Mouse (Mus musculus) heart, embryonic 16.5 days (tissue): Measurements from ENCODE around the gene Plekhj1. TPM values are rescaled to one million over a fixed set of nuclear protein-coding genes. Genes with fewer than 3 reads are reported as not detected.

ENCODE experiments used
- ATAC-seq: fragments of 200-750 bp; cut with Nextera tagmentation; replicated peaks from 2 replicates; pipeline ENCODE4 v1.8.0; 2017; ENCODE audit warnings: moderate number of reproducible peaks; ENCODE audit not compliant: insufficient read depth, low FRiP score; ENCODE audit errors: extremely low read depth
- H3K27ac ChIP-seq: fragments of 300-500 bp; sonication (generic); 2 replicates; pipeline ENCODE4 v1.5.1; 2014; ENCODE audit warnings: mild to moderate bottlenecking, low read length, control low read depth, moderate library complexity
- H3K27me3 ChIP-seq: fragments of 300-500 bp; sonication (generic); 2 replicates; pipeline ENCODE4 v1.6.1; 2014; ENCODE audit warnings: low read length, mixed read lengths; ENCODE audit not compliant: control insufficient read depth, insufficient read depth
- H3K36me3 ChIP-seq: fragments of 300-500 bp; sonication (generic); 2 replicates; pipeline ENCODE4 v1.6.1; 2014; ENCODE audit not compliant: control insufficient read depth, insufficient read depth
- H3K4me1 ChIP-seq: fragments of 300-500 bp; sonication (generic); 2 replicates; pipeline ENCODE4 v1.6.1; 2014; ENCODE audit warnings: low read length, mixed read lengths; ENCODE audit not compliant: control insufficient read depth, insufficient read depth
- H3K4me2 ChIP-seq: fragments of 300-500 bp; sonication (generic); 2 replicates; pipeline ENCODE4 v1.6.1; 2014; ENCODE audit warnings: low read depth, mild to moderate bottlenecking, control low read depth, low read length
- H3K4me3 ChIP-seq: fragments of 300-500 bp; sonication (generic); 2 replicates; pipeline ENCODE4 v1.5.1; 2014; ENCODE audit warnings: mild to moderate bottlenecking, control low read depth, low read length
- H3K9ac ChIP-seq: fragments of 300-500 bp; sonication (generic); 2 replicates; pipeline ENCODE4 v1.6.1; 2014; ENCODE audit warnings: low read length, control low read depth
- H3K9me3 ChIP-seq: fragments of 300-500 bp; sonication (generic); replicated peaks from 2 replicates; pipeline ENCODE4 v1.6.1; 2016; ENCODE audit warnings: low read length; ENCODE audit not compliant: control insufficient read depth
- WGBS: fragments of 180-500 bp; shearing (Covaris S2); extraction: QIAGEN DNeasy Blood & Tissue Kit; methylation state at CpG from one replicate; pipeline ENCODE4 v1.1.7; 2014; 5-methylcytosine and 5-hydroxymethylcytosine counted together
- polyA plus RNA-seq: library from polyadenylated mRNA; unstranded; fragments of >200 nt; fragmentation: Nextera tagmentation; extraction: Ambion mirVana; gene quantifications from 2 replicates; pipeline ENCODE4 v1.2.1, GENCODE M21; 2015

Gene Plekhj1
- polyA plus RNA-seq, 1 experiment from 2014 or later = 79.4 TPM

DNA sequence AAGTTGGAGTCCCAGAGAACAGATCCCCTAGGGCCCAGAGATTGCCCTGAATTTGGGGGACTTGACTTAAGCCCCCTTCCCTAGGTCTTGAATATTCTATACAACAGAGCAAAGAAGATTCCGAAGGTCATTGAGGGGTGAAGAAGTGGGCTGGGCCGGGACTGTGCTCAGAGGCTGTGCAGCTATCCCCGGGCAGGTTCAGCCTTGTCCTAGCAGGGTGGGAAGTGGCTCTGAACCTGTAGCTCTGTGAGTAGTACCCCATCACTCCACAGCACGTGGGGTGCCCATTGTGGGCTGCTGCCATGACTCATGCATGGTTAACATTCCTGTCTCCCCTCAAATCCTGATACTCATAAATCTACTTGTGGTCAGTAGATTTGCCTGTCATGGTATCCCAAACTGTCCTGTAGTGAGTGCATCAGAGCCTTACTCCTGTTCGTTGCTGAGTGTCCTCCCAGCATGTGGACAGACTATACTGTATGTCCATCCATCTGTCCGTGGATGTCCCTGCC, 22.0 kb downstream of the Plekhj1 start:
- H3K27me3 ChIP-seq = no peaks in the 10 kb centered on the region
- peaks cover 45% of the 10 kb centered on the region for H3K36me3 ChIP-seq
- WGBS = 70% methylated on average over 6 of the region's 6 CpGs
- no peak overlapping the region for H3K4me2 ChIP-seq
- H3K4me3 ChIP-seq = no peak overlapping the region
- H3K9ac ChIP-seq = peak overlapping the region; percentile 16; the same call in 1 of the 2 replicates
- no peak for ATAC-seq
- H3K27ac ChIP-seq = peak overlapping the region; percentile 53; the same call in 1 of the 2 replicates
- H3K9me3 ChIP-seq = no peaks in the 10 kb centered on the region
- peaks cover 35% of the 10 kb centered on the region for H3K4me1 ChIP-seq

DNA sequence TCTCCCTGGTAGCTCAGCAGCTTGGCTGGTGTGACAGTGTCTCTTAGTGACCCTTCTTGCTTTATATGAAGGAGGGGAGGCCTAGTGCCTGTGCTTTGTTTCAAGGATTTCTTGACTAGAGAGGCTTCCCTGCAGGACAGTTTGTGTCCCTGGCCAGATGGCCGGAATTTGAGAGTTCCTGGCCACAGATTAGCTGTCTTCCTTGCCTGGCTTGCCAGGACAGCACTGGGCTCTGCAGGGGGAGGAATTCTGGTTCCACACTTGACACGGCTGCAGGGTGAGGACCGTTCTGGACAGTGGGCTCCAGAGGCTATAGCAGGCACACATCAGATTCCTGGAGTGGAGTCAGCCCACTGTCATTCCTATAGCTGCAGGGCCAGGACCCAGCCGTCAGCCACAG, 22.7 kb downstream of the Plekhj1 start:
- H3K4me2 ChIP-seq = no peak overlapping the region
- H3K9me3 ChIP-seq = no peaks in the 10 kb centered on the region
- no peaks in the 10 kb centered on the region for H3K27me3 ChIP-seq
- no peak overlapping the region for H3K4me3 ChIP-seq
- H3K36me3 ChIP-seq = peaks cover 41% of the 10 kb centered on the region
- ATAC-seq = no peak
- WGBS = 62% methylated on average over 4 of the region's 4 CpGs
- H3K9ac ChIP-seq = peak overlapping the region; percentile 39
- peaks cover 35% of the 10 kb centered on the region for H3K4me1 ChIP-seq
- H3K27ac ChIP-seq = peak overlapping the region; percentile 53

DNA sequence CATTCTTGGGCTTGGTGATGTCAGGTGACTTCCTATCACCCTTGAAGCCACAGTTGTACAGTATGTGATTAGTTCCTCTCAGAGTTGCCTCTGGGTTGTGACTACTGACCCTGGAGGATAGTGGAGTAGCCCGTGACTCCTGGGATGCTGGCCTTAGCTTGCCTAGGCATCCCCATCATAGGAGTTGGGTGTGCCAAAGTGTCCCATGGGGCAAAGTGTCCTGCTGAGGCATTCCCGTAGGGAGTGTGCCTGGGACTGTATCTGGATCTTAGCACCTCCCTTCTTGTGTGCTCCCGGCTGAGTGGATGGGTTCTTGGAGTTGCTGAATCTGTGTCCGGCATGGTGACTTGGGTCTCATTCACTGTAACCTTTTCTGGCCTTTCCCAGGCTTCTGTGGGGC, 23.4 kb downstream of the Plekhj1 start:
- peak overlapping the region; percentile 56 for H3K9ac ChIP-seq
- H3K4me3 ChIP-seq = no peak overlapping the region
- H3K4me2 ChIP-seq = no peak overlapping the region
- H3K27me3 ChIP-seq = no peaks in the 10 kb centered on the region
- peaks cover 45% of the 10 kb centered on the region for H3K36me3 ChIP-seq
- WGBS = 38% methylated on average over 4 of the region's 4 CpGs
- H3K4me1 ChIP-seq = peaks cover 35% of the 10 kb centered on the region
- no peaks in the 10 kb centered on the region for H3K9me3 ChIP-seq
- ATAC-seq = peak; percentile 10; the same call in 1 of the 2 replicates
- peak overlapping the region; percentile 53 for H3K27ac ChIP-seq

DNA sequence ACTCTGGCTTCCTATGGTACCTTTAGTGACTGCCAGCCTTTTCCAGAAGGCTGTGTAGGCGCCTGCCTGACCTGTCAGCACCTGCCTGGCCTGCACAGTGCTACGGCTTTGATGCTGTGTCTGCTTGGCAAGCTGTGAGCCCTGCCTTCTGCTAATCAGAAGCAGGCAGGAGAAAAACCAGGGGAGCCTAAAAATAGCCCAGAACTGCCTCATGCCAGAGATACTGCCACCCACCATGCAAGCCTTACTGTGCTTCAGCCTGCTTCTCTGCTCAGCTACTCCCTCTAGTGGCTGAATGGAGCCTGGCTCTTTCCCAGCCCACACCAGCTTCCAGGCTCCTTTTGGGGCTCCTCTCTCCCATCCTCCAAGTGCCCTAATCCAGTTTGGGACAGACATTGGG, 23.9 kb downstream of the Plekhj1 start:
- Histone ChIP-seq H3K36me3 (peaks cover 46% of the 10 kb centered on the region), H3K9ac (peak overlapping the region; percentile 56; the same call in 1 of the 2 replicates), H3K27me3 (no peaks in the 10 kb centered on the region), H3K4me2 (no peak overlapping the region), H3K9me3 (no peaks in the 10 kb centered on the region), H3K4me3 (no peak overlapping the region), H3K4me1 (peaks cover 35% of the 10 kb centered on the region), H3K27ac (peak overlapping the region; percentile 96)
- peak; percentile 95 for ATAC-seq
- 18% methylated on average over 2 of the region's 2 CpGs for WGBS

DNA sequence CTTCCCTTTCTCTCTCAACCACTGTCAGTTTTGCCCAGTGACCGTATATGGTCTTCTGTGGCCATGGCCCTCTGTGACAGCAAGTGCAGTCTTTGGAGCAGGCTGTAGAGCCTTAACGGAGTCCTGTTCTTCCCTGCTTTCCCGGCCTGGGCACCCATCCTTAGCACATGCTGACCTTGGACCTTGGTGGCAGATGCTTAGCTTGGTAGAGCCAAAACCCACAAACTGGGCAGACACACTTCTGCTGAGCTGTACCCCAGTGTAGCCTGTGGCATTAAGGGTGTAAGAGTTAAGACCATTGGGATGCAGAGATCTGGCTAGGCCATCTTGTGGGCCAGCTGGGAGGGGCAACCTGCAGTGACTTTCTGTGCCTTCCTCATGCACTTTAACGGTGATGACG, 24.6 kb downstream of the Plekhj1 start:
- H3K27me3 ChIP-seq = no peaks in the 10 kb centered on the region
- WGBS = 55% methylated on average over 5 of the region's 5 CpGs
- H3K9me3 ChIP-seq = no peaks in the 10 kb centered on the region
- H3K36me3 ChIP-seq = peaks cover 45% of the 10 kb centered on the region
- peak overlapping the region; percentile 7; the same call in 1 of the 2 replicates for H3K4me2 ChIP-seq
- H3K9ac ChIP-seq = peak overlapping the region; percentile 49
- peaks cover 35% of the 10 kb centered on the region for H3K4me1 ChIP-seq
- no peak for ATAC-seq
- no peak overlapping the region for H3K4me3 ChIP-seq
- H3K27ac ChIP-seq = peak overlapping the region; percentile 96

- no peak for ATAC-seq
Observed at GRCm38 (mm10) chr10:80768365-80768764, 30.1 kb downstream of the Plekhj1 start.

GRCm38 (mm10) chr10:80766161-80766815, 32.1 kb downstream of the Plekhj1 start:
- Histone ChIP-seq H3K9me3 (no peaks in the 10 kb centered on the region), H3K36me3 (peaks cover 42% of the 10 kb centered on the region), H3K27me3 (no peaks in the 10 kb centered on the region), H3K27ac (peak overlapping the region; percentile 34; the same call in 1 of the 2 replicates), H3K4me2 (no peak overlapping the region), H3K9ac (peak overlapping the region; percentile 6; the same call in 1 of the 2 replicates), H3K4me1 (peaks cover 22% of the 10 kb centered on the region), H3K4me3 (no peak overlapping the region)
- WGBS = 60% methylated on average over 10 of the region's 10 CpGs
- no peak for ATAC-seq

More at GRCm38 (mm10) chr10:80768365-80768764, 30.1 kb downstream of the Plekhj1 start:
- Histone ChIP-seq H3K4me3 (no peak overlapping the region), H3K27ac (no peak overlapping the region), H3K9ac (no peak overlapping the region), H3K4me1 (peaks cover 18% of the 10 kb centered on the region), H3K36me3 (peaks cover 55% of the 10 kb centered on the region), H3K4me2 (no peak overlapping the region), H3K9me3 (no peaks in the 10 kb centered on the region), H3K27me3 (no peaks in the 10 kb centered on the region)
- 82% methylated on average over 6 of the region's 6 CpGs for WGBS

- Histone ChIP-seq H3K4me3 (no peak overlapping the region), H3K36me3 (peaks cover 41% of the 10 kb centered on the region), H3K27me3 (no peaks in the 10 kb centered on the region), H3K4me1 (peaks cover 27% of the 10 kb centered on the region), H3K9ac (no peak overlapping the region), H3K9me3 (no peaks in the 10 kb centered on the region), H3K4me2 (no peak overlapping the region), H3K27ac (peak overlapping the region; percentile 34; the same call in 1 of the 2 replicates)
- WGBS = 77% methylated on average over 2 of the region's 2 CpGs
- no peak for ATAC-seq
Observed at GRCm38 (mm10) chr10:80765746-80766145, 32.7 kb downstream of the Plekhj1 start.

GRCm38 (mm10) chr10:80763502-80763901, 34.9 kb downstream of the Plekhj1 start:
- WGBS = 87% methylated on average over 2 of the region's 2 CpGs
- no peak for ATAC-seq

More at GRCm38 (mm10) chr10:80763502-80763901, 34.9 kb downstream of the Plekhj1 start:
- H3K9me3 ChIP-seq = no peaks in the 10 kb centered on the region
- peaks cover 30% of the 10 kb centered on the region for H3K36me3 ChIP-seq
- peaks cover 48% of the 10 kb centered on the region for H3K4me1 ChIP-seq
- no peak overlapping the region for H3K4me2 ChIP-seq
- no peak overlapping the region for H3K4me3 ChIP-seq
- H3K27me3 ChIP-seq = no peaks in the 10 kb centered on the region
- no peak overlapping the region for H3K27ac ChIP-seq
- no peak overlapping the region for H3K9ac ChIP-seq
